Mouse (Mus musculus) liver, embryonic 13.5 days (tissue): ENCODE measurements around the gene Gm20441. TPM values are rescaled to one million over a fixed set of nuclear protein-coding genes. Genes with fewer than 3 reads are reported as not detected.

Experiments used
- ATAC-seq: fragments of 200-750 bp; cut with Nextera tagmentation; 2 replicates; pipeline ENCODE4 v1.8.0; 2017; ENCODE audit warnings: low read depth, mild to moderate bottlenecking, moderate number of reproducible peaks, moderate library complexity
- DNase-seq: peaks from one replicate; pipeline ENCODE4 v3.0.0; 2022
- H3K27ac ChIP-seq: fragments of 300-500 bp; sonication (generic); 2 replicates; pipeline ENCODE4 v1.5.1; 2015; ENCODE audit warnings: moderate library complexity, mild to moderate bottlenecking, inconsistent platforms
- H3K27me3 ChIP-seq: fragments of 300-500 bp; sonication (generic); 2 replicates; pipeline ENCODE4 v1.6.1; 2015; ENCODE audit warnings: mild to moderate bottlenecking, inconsistent platforms
- H3K36me3 ChIP-seq: fragments of 300-500 bp; sonication (generic); 2 replicates; pipeline ENCODE4 v1.6.1; 2015; ENCODE audit warnings: mild to moderate bottlenecking, inconsistent platforms
- H3K4me1 ChIP-seq: fragments of 300-500 bp; sonication (generic); replicated peaks from 2 replicates; pipeline ENCODE4 v1.6.1; 2015; ENCODE audit warnings: inconsistent platforms
- H3K4me2 ChIP-seq: fragments of 300-500 bp; sonication (generic); 2 replicates; pipeline ENCODE4 v1.6.1; 2015; ENCODE audit warnings: inconsistent platforms, mild to moderate bottlenecking, moderate library complexity
- H3K4me3 ChIP-seq: fragments of 300-500 bp; sonication (generic); replicated peaks from 2 replicates; pipeline ENCODE4 v1.5.1; 2015; ENCODE audit warnings: mild to moderate bottlenecking, inconsistent platforms
- H3K9ac ChIP-seq: fragments of 300-500 bp; sonication (generic); 2 replicates; pipeline ENCODE4 v1.6.1; 2015; ENCODE audit warnings: mild to moderate bottlenecking, inconsistent platforms
- H3K9me3 ChIP-seq: fragments of 300-500 bp; sonication (generic); replicated peaks from 2 replicates; pipeline ENCODE4 v1.6.1; 2016; ENCODE audit warnings: inconsistent platforms
- WGBS: fragments of 180-500 bp; shearing (Covaris S2); methylation state at CpG from one replicate; pipeline ENCODE4 v1.1.7; 2015; ENCODE audit not compliant: insufficient replicate concordance; 5-methylcytosine and 5-hydroxymethylcytosine counted together
- polyA plus RNA-seq: library from polyadenylated mRNA; unstranded; fragments of >200 nt; fragmentation: Nextera tagmentation; extraction: Ambion mirVana; gene quantifications from 2 replicates; pipeline ENCODE4 v1.2.1, GENCODE M21; 2015

Gene Gm20441
- polyA plus RNA-seq, 1 experiment from 2014 or later = not detected

DNA sequence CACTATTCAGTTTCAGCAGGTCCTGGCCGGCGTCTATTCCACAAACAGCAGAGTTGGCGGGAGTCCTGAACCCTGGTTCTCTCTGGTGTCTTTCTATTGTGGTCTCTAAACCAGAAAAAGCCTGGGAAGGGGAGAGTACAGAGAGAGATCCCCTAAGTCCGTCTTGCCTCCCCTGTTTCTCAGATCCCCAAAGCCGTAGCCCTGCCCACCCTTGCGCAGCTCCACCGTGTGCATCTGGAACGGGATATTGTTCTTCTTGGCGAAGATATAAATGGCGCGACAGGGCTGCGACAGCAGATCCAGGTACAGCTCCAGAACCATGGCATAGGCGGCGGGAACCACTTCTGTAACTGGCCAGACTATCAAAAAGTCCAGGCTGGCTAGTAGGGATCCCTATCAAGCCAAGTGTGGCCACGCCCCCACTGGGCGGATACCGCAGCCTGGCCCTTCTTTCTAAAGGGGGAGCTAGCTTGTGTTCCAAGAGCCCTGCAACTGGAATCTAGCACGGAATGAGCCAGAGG is 17.5 kb upstream of the Gm20441 start, which contains the start of gene Gstt1:
TSS of gene Gstt1 (minus strand) at position 409 of the 521 bp plus-strand sequence.
- Histone ChIP-seq H3K27me3 (peaks cover 22% of the 10 kb centered on the region), H3K9me3 (no peaks in the 10 kb centered on the region), H3K9ac (peak within 1 kb of the TSS; percentile 71), H3K4me1 (peaks cover 29% of the 10 kb centered on the region), H3K4me2 (peak within 1 kb of the TSS; percentile 85), H3K4me3 (peak within 1 kb of the TSS; percentile 65), H3K27ac (peak within 1 kb of the TSS; percentile 51; the same call in 1 of the 2 replicates), H3K36me3 (no peaks in the 10 kb centered on the region)
- DNase-seq (peak; percentile 57), ATAC-seq (peak; percentile 73)
- WGBS = 2% methylated on average over 18 of the region's 18 CpGs

DNA sequence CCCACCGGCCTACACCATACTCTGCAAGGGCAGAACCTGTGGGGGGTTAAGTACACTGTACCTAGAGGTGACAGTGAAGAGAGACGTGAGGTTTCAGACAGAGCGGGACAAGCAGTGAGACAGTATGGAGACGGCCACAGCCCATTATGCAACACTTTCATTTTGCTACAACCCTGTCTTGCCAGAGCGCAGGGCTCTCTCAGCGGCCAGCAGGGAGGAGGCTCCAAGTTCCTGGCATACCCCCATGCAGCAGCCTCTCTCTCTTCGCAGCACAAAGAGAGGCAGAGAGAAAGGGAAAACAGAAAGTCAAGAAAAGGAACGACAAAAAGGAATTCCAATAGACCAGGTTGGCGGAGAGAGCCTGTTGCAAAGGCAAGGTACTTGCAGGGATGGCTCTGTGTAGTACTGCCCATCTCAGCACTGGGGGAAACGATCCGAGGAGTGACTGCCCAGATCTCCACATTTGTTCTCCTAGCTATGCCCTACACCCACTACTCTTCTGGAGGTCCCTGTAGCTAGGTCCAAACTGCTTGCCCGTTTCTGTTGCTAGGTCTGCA is 16.9 kb upstream of the Gm20441 start:
- DNase-seq (no peak), ATAC-seq (peak; percentile 42)
- no peaks in the 10 kb centered on the region for H3K36me3 ChIP-seq
- peak overlapping the region; percentile 51; the same call in 1 of the 2 replicates for H3K27ac ChIP-seq
- peak overlapping the region; percentile 71 for H3K9ac ChIP-seq
- peaks cover 22% of the 10 kb centered on the region for H3K27me3 ChIP-seq
- H3K4me1 ChIP-seq = peaks cover 29% of the 10 kb centered on the region
- peak overlapping the region; percentile 85 for H3K4me2 ChIP-seq
- H3K9me3 ChIP-seq = no peaks in the 10 kb centered on the region
- WGBS = 1% methylated on average over 12 of the region's 12 CpGs
- H3K4me3 ChIP-seq = peak overlapping the region; percentile 65

DNA sequence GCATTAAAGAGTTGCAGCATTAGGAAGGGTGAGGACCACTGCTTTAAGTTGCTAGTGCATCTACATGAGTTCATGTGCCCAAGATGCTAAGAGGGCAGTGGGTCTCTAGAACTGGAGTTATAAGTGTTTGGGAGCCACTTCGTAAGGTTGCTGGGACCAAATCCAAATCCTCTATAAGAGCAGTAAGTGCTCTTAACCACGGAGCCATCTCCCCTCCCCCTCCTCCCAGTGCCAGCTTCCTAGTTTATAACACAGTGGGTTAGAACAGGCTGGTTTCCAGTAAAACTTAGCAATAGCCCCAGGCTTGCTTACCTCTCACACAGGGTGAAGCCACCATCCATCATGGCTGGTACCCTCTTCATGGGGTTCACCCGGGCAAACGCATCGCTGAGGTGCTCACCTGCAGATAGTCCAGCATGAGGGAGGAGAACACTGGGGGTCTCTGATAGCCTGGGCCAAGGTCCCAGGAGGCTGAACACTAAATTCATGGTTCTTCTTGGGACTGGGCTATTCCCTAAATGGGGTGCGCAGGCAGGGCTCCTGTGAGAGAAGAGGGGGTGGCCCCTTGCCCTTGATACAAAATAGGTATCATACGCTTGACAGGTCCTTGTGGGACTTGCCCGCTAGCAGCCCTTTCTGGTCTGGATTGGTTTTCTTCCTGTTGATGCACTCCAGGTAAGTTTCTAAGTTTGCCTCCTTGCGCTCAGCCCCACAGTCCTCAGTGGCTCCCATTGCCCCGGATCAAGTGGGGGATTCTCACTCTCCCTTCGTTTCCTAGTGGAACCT is 16.2 kb upstream of the Gm20441 start:
- WGBS = 38% methylated on average over 11 of the region's 11 CpGs

DNA sequence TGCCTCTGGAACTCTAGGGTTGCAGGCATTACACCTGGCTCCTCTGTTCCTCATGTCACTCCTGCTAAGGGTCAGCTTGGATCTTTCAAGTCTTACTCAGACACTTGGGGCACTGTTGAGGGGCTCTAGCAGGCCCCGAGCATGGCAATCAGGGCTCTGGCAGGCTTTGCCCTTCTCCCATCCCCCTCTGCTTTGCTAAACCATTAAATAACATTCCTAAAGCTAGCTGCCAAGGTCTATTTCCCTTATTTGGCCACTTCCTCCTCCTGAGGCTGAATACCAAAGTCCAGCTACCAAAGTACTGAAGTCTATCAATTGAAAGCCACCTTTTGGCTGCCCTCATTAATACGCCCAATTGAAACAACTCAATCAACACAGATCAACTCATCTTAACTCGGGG is 14.1 kb upstream of the Gm20441 start:
- H3K4me3 ChIP-seq = no peak overlapping the region
- H3K27ac ChIP-seq = no peak overlapping the region; the same call in 1 of the 2 replicates
- DNase-seq (no peak), ATAC-seq (no peak)
- no peaks in the 10 kb centered on the region for H3K9me3 ChIP-seq
- H3K9ac ChIP-seq = no peak overlapping the region
- peaks cover 10% of the 10 kb centered on the region; the same call in 1 of the 2 replicates for H3K27me3 ChIP-seq
- no peaks in the 10 kb centered on the region for H3K36me3 ChIP-seq
- WGBS = 25% methylated on average over 3 of the region's 3 CpGs
- H3K4me1 ChIP-seq = peaks cover 33% of the 10 kb centered on the region
- H3K4me2 ChIP-seq = peak overlapping the region; percentile 28

More for the DNA sequence above, 16.2 kb upstream of the Gm20441 start:
- H3K27ac ChIP-seq = no peak overlapping the region
- H3K9ac ChIP-seq = peak overlapping the region; percentile 71
- DNase-seq (no peak), ATAC-seq (no peak)
- H3K4me1 ChIP-seq = peaks cover 29% of the 10 kb centered on the region
- no peaks in the 10 kb centered on the region for H3K9me3 ChIP-seq
- H3K4me3 ChIP-seq = peak overlapping the region; percentile 65
- H3K27me3 ChIP-seq = peaks cover 22% of the 10 kb centered on the region
- no peaks in the 10 kb centered on the region for H3K36me3 ChIP-seq
- peak overlapping the region; percentile 85 for H3K4me2 ChIP-seq

DNA sequence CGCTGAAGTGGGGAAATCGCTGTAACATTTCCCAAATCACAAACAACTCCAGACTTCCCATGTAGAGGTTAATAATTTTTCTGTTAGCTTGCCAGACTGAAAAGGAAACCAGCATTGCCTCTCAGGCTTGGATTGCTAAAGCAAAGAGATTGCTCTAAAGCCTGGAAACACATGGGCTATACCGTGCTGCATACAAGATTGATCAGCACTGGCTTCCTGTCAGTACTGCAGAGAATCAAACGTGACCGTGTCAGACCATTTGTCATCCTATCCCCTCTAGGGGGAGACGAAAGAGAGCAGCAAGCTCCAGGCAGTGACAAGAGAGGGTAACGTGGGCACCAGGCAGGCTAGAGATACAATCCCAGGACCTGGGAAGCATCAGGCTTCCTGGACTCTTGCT is 10.0 kb upstream of the Gm20441 start:
- 19% methylated on average over 7 of the region's 7 CpGs for WGBS
- Histone ChIP-seq H3K9me3 (no peaks in the 10 kb centered on the region), H3K27ac (peak overlapping the region; percentile 72; the same call in 1 of the 2 replicates), H3K4me2 (no peak overlapping the region), H3K4me1 (peaks cover 8% of the 10 kb centered on the region; the same call in 1 of the 2 replicates), H3K36me3 (no peaks in the 10 kb centered on the region), H3K9ac (no peak overlapping the region), H3K27me3 (no peaks in the 10 kb centered on the region), H3K4me3 (no peak overlapping the region)
- DNase-seq (no peak), ATAC-seq (no peak)

DNA sequence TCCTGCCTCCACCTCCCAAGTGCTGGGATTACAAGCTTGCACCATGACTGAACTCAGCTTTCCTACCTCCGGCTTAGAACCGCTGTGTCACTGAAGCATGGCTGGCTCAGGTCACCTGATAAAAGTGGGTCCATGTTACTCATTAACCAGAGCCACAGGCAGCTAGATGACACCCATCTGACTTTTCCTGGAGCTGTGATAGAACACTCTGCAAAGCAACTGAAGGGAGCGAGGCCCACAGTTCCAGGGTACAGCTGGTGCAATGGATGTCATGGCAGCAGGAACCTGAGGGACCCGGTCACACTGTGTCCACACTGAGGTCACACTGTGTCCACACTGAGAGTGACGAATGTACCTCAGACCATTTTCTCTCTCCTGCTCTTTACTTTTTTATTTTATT is 9.1 kb upstream of the Gm20441 start:
- Histone ChIP-seq H3K9me3 (no peaks in the 10 kb centered on the region), H3K36me3 (no peaks in the 10 kb centered on the region), H3K4me3 (no peak overlapping the region), H3K27ac (peak overlapping the region; percentile 72; the same call in 1 of the 2 replicates), H3K27me3 (0 out of 2 replicates have a peak, but pooled peaks cover 3% of the 10 kb centered on the region), H3K4me1 (peaks cover 8% of the 10 kb centered on the region; the same call in 1 of the 2 replicates), H3K4me2 (no peak overlapping the region), H3K9ac (no peak overlapping the region)
- WGBS = 62% methylated on average over 5 of the region's 5 CpGs
- DNase-seq = peak; percentile 9
- ATAC-seq = peak; percentile 90

DNA sequence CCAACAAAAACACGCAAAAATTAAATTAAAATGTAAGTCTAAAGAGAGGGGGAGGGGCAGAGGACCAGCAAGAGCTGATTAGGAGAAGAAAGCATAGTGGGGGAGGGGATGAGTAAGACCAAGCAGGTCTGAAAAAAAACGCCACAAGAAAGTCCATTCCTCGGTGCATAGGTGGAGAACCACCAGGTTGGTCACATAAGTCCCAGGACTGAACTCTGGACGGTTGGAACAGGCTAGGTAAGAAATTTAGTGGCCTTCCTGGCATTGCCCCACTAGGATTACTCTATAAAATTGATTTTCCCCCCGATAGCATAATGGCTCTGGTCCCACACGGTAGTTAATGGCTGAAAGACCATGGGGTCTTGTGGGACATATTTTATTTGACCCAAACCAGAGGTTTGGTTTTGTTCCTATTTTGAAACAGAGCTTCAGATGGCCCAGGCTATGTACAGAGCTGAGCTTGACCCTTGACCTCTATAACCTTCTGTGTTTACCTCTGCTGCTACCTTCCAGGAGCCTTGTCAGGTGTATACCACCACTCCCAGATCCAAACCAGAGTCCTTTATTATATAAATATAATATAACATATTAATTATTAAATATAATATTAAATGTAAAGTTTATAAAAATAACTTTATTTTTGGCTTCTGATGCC is 8.5 kb upstream of the Gm20441 start:
- ATAC-seq = peak; percentile 51; the same call in 1 of the 2 replicates
- no peak for DNase-seq
- 58% methylated on average over 6 of the region's 6 CpGs for WGBS
- Histone ChIP-seq H3K36me3 (no peaks in the 10 kb centered on the region), H3K4me2 (no peak overlapping the region), H3K4me3 (no peak overlapping the region), H3K27ac (peak overlapping the region; percentile 23; the same call in 1 of the 2 replicates), H3K9me3 (no peaks in the 10 kb centered on the region), H3K27me3 (0 out of 2 replicates have a peak, but pooled peaks cover 7% of the 10 kb centered on the region), H3K4me1 (peaks cover 8% of the 10 kb centered on the region; the same call in 1 of the 2 replicates), H3K9ac (no peak overlapping the region)

DNA sequence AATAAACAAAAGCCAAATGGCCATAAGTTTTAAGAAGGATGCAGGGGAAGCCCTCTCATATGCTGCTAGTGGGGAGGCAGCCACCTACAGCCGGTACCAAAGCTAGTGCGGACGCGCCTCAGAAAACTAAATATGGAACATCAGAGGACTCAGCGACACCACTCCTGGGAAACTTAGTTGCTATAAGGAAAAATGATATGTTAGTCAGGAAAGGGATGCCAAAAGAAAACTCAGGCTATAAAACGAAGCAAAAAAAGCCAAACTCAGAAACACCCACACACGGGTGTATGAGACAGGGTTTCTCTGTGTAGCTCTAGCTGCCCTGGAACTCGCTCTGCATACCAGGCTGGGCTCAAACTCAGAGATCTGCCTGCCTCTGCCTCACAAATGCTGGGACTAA is 7.5 kb upstream of the Gm20441 start:
- no peaks in the 10 kb centered on the region for H3K36me3 ChIP-seq
- H3K27me3 ChIP-seq = peaks cover 15% of the 10 kb centered on the region; the same call in 1 of the 2 replicates
- no peak overlapping the region for H3K4me3 ChIP-seq
- H3K4me2 ChIP-seq = no peak overlapping the region
- H3K4me1 ChIP-seq = peaks cover 4% of the 10 kb centered on the region; the same call in 1 of the 2 replicates
- H3K9ac ChIP-seq = no peak overlapping the region
- no peak overlapping the region for H3K27ac ChIP-seq
- ATAC-seq (no peak), DNase-seq (no peak)
- 84% methylated on average over 8 of the region's 8 CpGs for WGBS
- no peaks in the 10 kb centered on the region for H3K9me3 ChIP-seq

DNA sequence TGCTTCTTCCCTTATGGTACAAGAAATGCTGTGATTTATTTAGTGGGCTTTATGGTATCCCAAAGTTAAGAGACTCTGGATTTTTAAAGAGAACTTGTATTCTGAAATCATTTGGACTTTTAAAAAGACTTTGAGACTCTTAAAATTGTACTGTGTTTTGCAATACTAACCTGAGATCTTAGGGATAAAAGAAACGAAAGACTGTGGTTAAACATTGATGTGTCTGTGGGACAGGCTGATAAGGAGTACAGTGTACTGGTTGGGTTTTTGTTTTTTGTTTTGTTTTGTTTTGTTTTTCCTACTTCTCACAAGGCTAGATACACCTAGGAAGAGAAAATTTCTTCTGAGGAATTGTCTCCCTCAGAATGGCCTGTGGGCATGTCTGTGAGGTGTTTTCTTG is 4.7 kb upstream of the Gm20441 start:
- Histone ChIP-seq H3K9ac (no peak overlapping the region), H3K9me3 (no peaks in the 10 kb centered on the region), H3K4me1 (0 out of 2 replicates have a peak, but pooled peaks cover 3% of the 10 kb centered on the region), H3K36me3 (no peaks in the 10 kb centered on the region), H3K27ac (no peak overlapping the region), H3K27me3 (peaks cover 39% of the 10 kb centered on the region), H3K4me2 (no peak overlapping the region), H3K4me3 (no peak overlapping the region)
- ATAC-seq (no peak), DNase-seq (no peak)
- WGBS = 19% methylated on average over 1 of the region's 1 CpGs

DNA sequence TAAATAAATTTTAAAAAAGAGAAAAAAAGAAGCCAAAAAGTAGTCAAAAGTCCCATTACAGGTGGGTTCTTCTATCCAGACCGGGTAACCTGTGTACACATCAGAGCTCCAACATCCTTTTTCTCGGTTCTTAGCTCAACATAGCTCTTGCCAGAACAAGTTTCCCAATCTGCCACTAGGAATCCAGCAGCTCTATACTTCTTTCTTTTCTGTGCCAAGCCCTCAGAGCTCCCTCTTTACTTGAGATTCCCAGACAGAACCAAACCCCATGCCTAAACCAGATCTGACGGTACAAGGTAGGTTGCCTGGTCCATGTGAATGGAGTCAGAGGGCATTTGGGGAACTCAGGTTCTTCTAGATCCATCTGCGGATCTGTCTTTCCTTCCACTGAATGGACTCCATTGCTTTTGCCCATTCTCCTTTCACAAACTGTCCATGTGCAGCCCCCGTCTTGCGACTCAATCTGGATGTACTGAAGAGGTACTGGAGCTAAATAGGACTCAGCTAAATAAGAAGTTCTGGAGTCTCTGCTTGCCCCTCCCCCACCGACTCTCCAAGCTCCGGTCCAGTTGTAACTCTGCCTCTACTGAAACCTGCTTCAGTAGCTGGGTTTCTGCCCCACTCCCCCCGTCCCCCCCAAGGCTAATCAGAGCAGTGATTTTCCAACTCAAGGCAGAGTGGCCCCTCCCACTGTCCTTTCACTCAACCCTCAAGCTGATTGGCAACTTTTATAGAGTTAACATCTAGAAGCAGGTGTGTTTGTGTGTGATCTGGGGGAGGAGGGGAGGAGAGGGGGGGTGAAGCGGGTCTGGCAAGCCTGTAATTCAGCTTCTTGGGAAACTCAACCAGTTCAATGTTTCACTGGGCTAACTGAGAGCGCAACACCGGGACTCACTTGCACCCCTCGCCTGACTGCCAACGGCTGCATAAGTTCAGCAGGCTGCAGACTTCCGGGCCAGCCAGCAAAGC is 1.3 kb downstream of the Gm20441 start:
- no peak overlapping the region for H3K27ac ChIP-seq
- no peak for DNase-seq
- no peaks in the 10 kb centered on the region for H3K9me3 ChIP-seq
- H3K9ac ChIP-seq = no peak overlapping the region
- H3K4me2 ChIP-seq = peak overlapping the region; percentile 63
- ATAC-seq = no peak
- H3K36me3 ChIP-seq = no peaks in the 10 kb centered on the region
- 0 out of 2 replicates have a peak overlapping the region, but pooled peaks have one; percentile 1 for H3K4me3 ChIP-seq
- 32% methylated on average over 15 of the region's 15 CpGs for WGBS
- H3K27me3 ChIP-seq = peaks cover 73% of the 10 kb centered on the region
- H3K4me1 ChIP-seq = peaks cover 9% of the 10 kb centered on the region; the same call in 1 of the 2 replicates
